Mouse (Mus musculus) left cerebral cortex, postnatal 25 days (tissue): Measurements from ENCODE around the gene Cacnb2. TPM values are rescaled to one million over a fixed set of nuclear protein-coding genes. Genes with fewer than 3 reads are reported as not detected.
"Not testable (repeated sequence)": the region's sequence is repeated elsewhere in the genome, so short reads cannot be mapped to it uniquely, and the experiment has no call there.

Experiments
- DNase-seq, 2 experiments: peaks; one replicate each; pipeline ENCODE4 v3.0.0; 2022; ENCODE audit warnings: low spot score in 2 of 2, mixed read lengths in 1 of 2
- intact Hi-C: fragments of 180-260 bp; cut with DNase I; formaldehyde crosslinking; loops from one replicate; pipeline ENCODE4 v1.15.1; 2025
- total RNA-seq, 2 experiments: library from RNA; stranded (reverse); gene quantifications; 2 replicates each; pipeline ENCODE4 v1.2.3; 2021

Gene Cacnb2
- total RNA-seq, 2 experiments from 2014 or later, result 49.3 to 52.7 TPM

- no peak for DNase-seq
- intact Hi-C loops, result no loop called here
These were observed 48.4 kb downstream of the Cacnb2 start for GRCm38 (mm10) chr2:14651268-14651667.

GRCm38 (mm10) chr2:14656673-14657072 lies 53.8 kb downstream of the Cacnb2 start:
- intact Hi-C loops, result no loop called here
- no peak for DNase-seq

GRCm38 (mm10) chr2:14657205-14657844 lies 54.4 kb downstream of the Cacnb2 start:
- DNase-seq, result no peak
- intact Hi-C loops, result no loop called here

GRCm38 (mm10) chr2:14665213-14665612 lies 62.3 kb downstream of the Cacnb2 start:
- no peak for DNase-seq
- intact Hi-C loops, result no loop called here

- intact Hi-C loops, result no loop called here
- DNase-seq, result no peak
These were observed 69.2 kb downstream of the Cacnb2 start for GRCm38 (mm10) chr2:14672117-14672516.

GRCm38 (mm10) chr2:14676885-14677516 lies 74.1 kb downstream of the Cacnb2 start:
- intact Hi-C loops, result loop anchor here (5.0 kb wide), 1 partner anchor 75 kb away; the partner anchor contains the start of gene Cacnb2
- DNase-seq, result peak; percentile 22 to 38

- DNase-seq, result no peak
- intact Hi-C loops, result no loop called here
These were observed 81.3 kb downstream of the Cacnb2 start for GRCm38 (mm10) chr2:14684231-14684630.

GRCm38 (mm10) chr2:14702973-14703645 lies 100.2 kb downstream of the Cacnb2 start:
- peak; percentile 68 to 69 for DNase-seq
- intact Hi-C loops, result loop anchor here (5.0 kb wide), 4 partner anchors 546 to 1426 kb away; no protein-coding TSS in a partner anchor

- intact Hi-C loops, result loop anchor here (5.0 kb wide), 4 partner anchors 546 to 1426 kb away; no protein-coding TSS in a partner anchor
These were observed 100.8 kb downstream of the Cacnb2 start for GRCm38 (mm10) chr2:14703676-14704075.

GRCm38 (mm10) chr2:14710247-14710646 lies 107.4 kb downstream of the Cacnb2 start:
- intact Hi-C loops, result no loop called here
- no peak for DNase-seq

More at GRCm38 (mm10) chr2:14703676-14704075, 100.8 kb downstream of the Cacnb2 start:
- no peak for DNase-seq

- DNase-seq, result no peak
- intact Hi-C loops, result no loop called here
These were observed 108.9 kb downstream of the Cacnb2 start for GRCm38 (mm10) chr2:14711751-14712150.

GRCm38 (mm10) chr2:14713049-14713448 lies 110.2 kb downstream of the Cacnb2 start:
- no peak for DNase-seq
- intact Hi-C loops, result no loop called here

- no peak for DNase-seq
- intact Hi-C loops, result no loop called here
These were observed 113.8 kb downstream of the Cacnb2 start for GRCm38 (mm10) chr2:14716666-14717065.

GRCm38 (mm10) chr2:14719119-14719718 lies 116.3 kb downstream of the Cacnb2 start:
- DNase-seq, result peak; percentile 54 to 92
- intact Hi-C loops, result no loop called here

- DNase-seq, result no peak
- intact Hi-C loops, result no loop called here
These were observed 122.5 kb downstream of the Cacnb2 start for GRCm38 (mm10) chr2:14725437-14725836.

GRCm38 (mm10) chr2:14726601-14727000 lies 123.7 kb downstream of the Cacnb2 start:
- DNase-seq, intact Hi-C loops: not testable (repeated sequence)

- intact Hi-C loops, result loop anchor here (5.0 kb wide), 1 partner anchor 133 kb away; no protein-coding TSS in a partner anchor
These were observed 136.0 kb downstream of the Cacnb2 start for GRCm38 (mm10) chr2:14738927-14739326.

GRCm38 (mm10) chr2:14739510-14739909 lies 136.6 kb downstream of the Cacnb2 start:
- intact Hi-C loops, result loop anchor here (5.0 kb wide), 1 partner anchor 133 kb away; no protein-coding TSS in a partner anchor
- peak; percentile 49 to 53 for DNase-seq

More at GRCm38 (mm10) chr2:14738927-14739326, 136.0 kb downstream of the Cacnb2 start:
- DNase-seq, result peak; percentile 56 to 84

GRCm38 (mm10) chr2:14740359-14740758 lies 137.5 kb downstream of the Cacnb2 start:
- peak; percentile 31 to 49 for DNase-seq
- intact Hi-C loops, result loop anchor here (10.0 kb wide), 1 partner anchor 304 kb away; the partner anchor contains the start of gene Arl5b

- intact Hi-C loops, result loop anchor here (2.0 to 10.0 kb wide), 2 partner anchors 18 to 300 kb away; partner anchors contain the start of gene Arl5b
- DNase-seq, result no peak
These were observed 141.9 kb downstream of the Cacnb2 start for GRCm38 (mm10) chr2:14744761-14745160.
